Mouse (Mus musculus): Measurements from ENCODE around the gene Tmem141. TPM values are rescaled to one million over a fixed set of nuclear protein-coding genes. Genes with fewer than 3 reads are reported as not detected.

The Tmem141 gene
- polyA plus RNA-seq, 1 experiment = 32.6 TPM

GRCm38 (mm10) chr2:25652902-25653301, 31.1 kb upstream of the Tmem141 start, which contains the start of gene Lcn8:
Gene Lcn8, plus strand, starts transcription at chr2:25653120.
- no peak within 1 kb of the TSS for H3ac ChIP-seq (ENCODE audit: control insufficient read depth, insufficient read length)

GRCm38 (mm10) chr2:25639890-25640289, 18.1 kb upstream of the Tmem141 start:
- H3K4me2 ChIP-seq (ENCODE audit: low read depth) = no peak overlapping the region
- no peak overlapping the region for H3K4me3 ChIP-seq
- no peak overlapping the region for H3ac ChIP-seq (ENCODE audit: control insufficient read depth, insufficient read length)
- no peaks in the 10 kb centered on the region for H3K36me3 ChIP-seq (ENCODE audit: control insufficient read depth, insufficient read depth)
- TF ChIP-seq USF1 (IDR thresholded peaks at IDR 0.05; ENCODE audit: low read depth) = no peak
- no peak for TF ChIP-seq TCF3 (IDR thresholded peaks at IDR 0.05; ENCODE audit: insufficient read length, low read depth)
- no peak for TF ChIP-seq MYOG (IDR thresholded peaks at IDR 0.05; ENCODE audit: control insufficient read depth in 1 of 3, insufficient read depth in 1 of 3, insufficient read length in 2 of 3, low read depth in 2 of 3)
- no peak for TF ChIP-seq REST (IDR thresholded peaks at IDR 0.05; ENCODE audit: insufficient read depth, insufficient read length)
- TF ChIP-seq MAX (IDR thresholded peaks at IDR 0.05; ENCODE audit: low read depth) = no peak
- TF ChIP-seq POLR2A (IDR thresholded peaks at IDR 0.05; ENCODE audit: insufficient read length, low read depth) = no peak
- no peak for TF ChIP-seq TCF12 (IDR thresholded peaks at IDR 0.05; ENCODE audit: insufficient read depth, poor library complexity, severe bottlenecking)
- TF ChIP-seq E2F4 (IDR thresholded peaks at IDR 0.05; ENCODE audit: insufficient read depth) = no peak
- H3K79me2 ChIP-seq (ENCODE audit: control insufficient read depth, insufficient read depth) = no peaks in the 10 kb centered on the region
- peaks cover 41% of the 10 kb centered on the region for H3K27me3 ChIP-seq (ENCODE audit: control insufficient read depth, insufficient read depth, insufficient read length)

More at GRCm38 (mm10) chr2:25652902-25653301, 31.1 kb upstream of the Tmem141 start, which contains the start of gene Lcn8:
- TF ChIP-seq REST (IDR thresholded peaks at IDR 0.05; ENCODE audit: insufficient read depth, insufficient read length) (no peak), POLR2AphosphoS2 (IDR thresholded peaks at IDR 0.05; ENCODE audit: insufficient read length, low read depth) (no peak), MYOG (IDR thresholded peaks at IDR 0.05; ENCODE audit: control insufficient read depth in 1 of 3, insufficient read depth in 1 of 3, insufficient read length in 2 of 3, low read depth in 2 of 3) (no peak), USF1 (IDR thresholded peaks at IDR 0.05; ENCODE audit: low read depth) (no peak), SRF (IDR thresholded peaks at IDR 0.05; ENCODE audit: control insufficient read depth, insufficient read length, low read depth) (no peak), MYOD1 (IDR thresholded peaks at IDR 0.05; ENCODE audit: control insufficient read depth in 1 of 3, insufficient read length in 2 of 3, low read depth in 2 of 3) (no peak), CEBPB (IDR thresholded peaks at IDR 0.05; ENCODE audit: insufficient read depth, poor library complexity, severe bottlenecking) (no peak), TCF3 (IDR thresholded peaks at IDR 0.05; ENCODE audit: insufficient read length, low read depth) (no peak), POLR2A (IDR thresholded peaks at IDR 0.05; ENCODE audit: insufficient read length, low read depth) (no peak), TCF12 (IDR thresholded peaks at IDR 0.05; ENCODE audit: insufficient read depth, poor library complexity, severe bottlenecking) (no peak), E2F4 (IDR thresholded peaks at IDR 0.05; ENCODE audit: insufficient read depth) (no peak), MAX (IDR thresholded peaks at IDR 0.05; ENCODE audit: low read depth) (no peak)
- Histone ChIP-seq H3K27me3 (ENCODE audit: control insufficient read depth, insufficient read depth, insufficient read length) (peaks cover 52% of the 10 kb centered on the region), H3K36me3 (ENCODE audit: control insufficient read depth, insufficient read depth) (no peaks in the 10 kb centered on the region), H3K79me2 (ENCODE audit: control insufficient read depth, insufficient read depth) (no peaks in the 10 kb centered on the region), H3K4me3 (no peak within 1 kb of the TSS), H3K4me2 (ENCODE audit: low read depth) (no peak within 1 kb of the TSS)

GRCm38 (mm10) chr2:25634046-25634445, 12.2 kb upstream of the Tmem141 start:
- Histone ChIP-seq H3K4me2 (ENCODE audit: low read depth) (no peak overlapping the region), H3ac (ENCODE audit: control insufficient read depth, insufficient read length) (no peak overlapping the region), H3K36me3 (ENCODE audit: control insufficient read depth, insufficient read depth) (no peaks in the 10 kb centered on the region), H3K79me2 (ENCODE audit: control insufficient read depth, insufficient read depth) (no peaks in the 10 kb centered on the region), H3K27me3 (ENCODE audit: control insufficient read depth, insufficient read depth, insufficient read length) (peaks cover 5% of the 10 kb centered on the region), H3K4me3 (no peak overlapping the region)
- TF ChIP-seq CEBPB (IDR thresholded peaks at IDR 0.05; ENCODE audit: insufficient read depth, poor library complexity, severe bottlenecking) (no peak), REST (IDR thresholded peaks at IDR 0.05; ENCODE audit: insufficient read depth, insufficient read length) (no peak), TCF12 (IDR thresholded peaks at IDR 0.05; ENCODE audit: insufficient read depth, poor library complexity, severe bottlenecking) (no peak), MYOG (IDR thresholded peaks at IDR 0.05; ENCODE audit: control insufficient read depth in 1 of 3, insufficient read depth in 1 of 3, insufficient read length in 2 of 3, low read depth in 2 of 3) (no peak), MYOD1 (IDR thresholded peaks at IDR 0.05; ENCODE audit: control insufficient read depth in 1 of 3, insufficient read length in 2 of 3, low read depth in 2 of 3) (no peak), TCF3 (IDR thresholded peaks at IDR 0.05; ENCODE audit: insufficient read length, low read depth) (no peak), MAX (IDR thresholded peaks at IDR 0.05; ENCODE audit: low read depth) (no peak), USF1 (IDR thresholded peaks at IDR 0.05; ENCODE audit: low read depth) (no peak), POLR2A (IDR thresholded peaks at IDR 0.05; ENCODE audit: insufficient read length, low read depth) (no peak)

GRCm38 (mm10) chr2:25633616-25634015, 11.8 kb upstream of the Tmem141 start:
- H3K36me3 ChIP-seq (ENCODE audit: control insufficient read depth, insufficient read depth) = no peaks in the 10 kb centered on the region
- no peak for TF ChIP-seq MYOG (IDR thresholded peaks at IDR 0.05; ENCODE audit: control insufficient read depth in 1 of 3, insufficient read depth in 1 of 3, insufficient read length in 2 of 3, low read depth in 2 of 3)
- TF ChIP-seq CEBPB (IDR thresholded peaks at IDR 0.05; ENCODE audit: insufficient read depth, poor library complexity, severe bottlenecking) = no peak
- no peak for TF ChIP-seq TCF12 (IDR thresholded peaks at IDR 0.05; ENCODE audit: insufficient read depth, poor library complexity, severe bottlenecking)
- TF ChIP-seq MYOD1 (IDR thresholded peaks at IDR 0.05; ENCODE audit: control insufficient read depth in 1 of 3, insufficient read length in 2 of 3, low read depth in 2 of 3) = no peak
- TF ChIP-seq TCF3 (IDR thresholded peaks at IDR 0.05; ENCODE audit: insufficient read length, low read depth) = no peak
- TF ChIP-seq E2F4 (IDR thresholded peaks at IDR 0.05; ENCODE audit: insufficient read depth) = no peak
- TF ChIP-seq USF1 (IDR thresholded peaks at IDR 0.05; ENCODE audit: low read depth) = no peak
- TF ChIP-seq MAX (IDR thresholded peaks at IDR 0.05; ENCODE audit: low read depth) = no peak
- no peak for TF ChIP-seq POLR2A (IDR thresholded peaks at IDR 0.05; ENCODE audit: insufficient read length, low read depth)
- no peak for TF ChIP-seq SRF (IDR thresholded peaks at IDR 0.05; ENCODE audit: control insufficient read depth, insufficient read length, low read depth)
- no peak for TF ChIP-seq REST (IDR thresholded peaks at IDR 0.05; ENCODE audit: insufficient read depth, insufficient read length)
- TF ChIP-seq POLR2AphosphoS2 (IDR thresholded peaks at IDR 0.05; ENCODE audit: insufficient read length, low read depth) = no peak
- H3K79me2 ChIP-seq (ENCODE audit: control insufficient read depth, insufficient read depth) = no peaks in the 10 kb centered on the region
- no peak overlapping the region for H3ac ChIP-seq (ENCODE audit: control insufficient read depth, insufficient read length)
- no peak overlapping the region for H3K4me2 ChIP-seq (ENCODE audit: low read depth)
- H3K4me3 ChIP-seq = no peak overlapping the region
- H3K27me3 ChIP-seq (ENCODE audit: control insufficient read depth, insufficient read depth, insufficient read length) = peaks cover 7% of the 10 kb centered on the region

All from myocyte (in vitro differentiated cells).